Mouse (Mus musculus) olfactory bulb, adult 2 months (tissue): ENCODE measurements around the gene Bcl11b.

Experiments used
- CTCF ChIP-seq: fragments of 200-500 bp; IDR thresholded peaks from 2 replicates; pipeline ENCODE4 v1.5.1; 2012; ENCODE audit warnings: low read depth, mild to moderate bottlenecking, low read length, moderate library complexity; ENCODE audit not compliant: insufficient read depth
- POLR2A ChIP-seq: fragments of 200-500 bp; IDR thresholded peaks from 2 replicates; pipeline ENCODE4 v1.6.1; 2012; ENCODE audit warnings: mild to moderate bottlenecking, low read depth, low read length, moderate library complexity; ENCODE audit not compliant: insufficient read depth

GRCm38 (mm10) chr12:107930611-107931350, 72.6 kb downstream of the Bcl11b start:
- TF ChIP-seq CTCF (no peak), POLR2A (no peak)
